Mouse (Mus musculus): ENCODE results near the gene Calm1. TPM values are rescaled to one million over a fixed set of nuclear protein-coding genes. Genes with fewer than 3 reads are reported as not detected.

Calm1 gene
- polyA plus RNA-seq, 1 experiment from 2014 or later: 1,129 TPM

DNA sequence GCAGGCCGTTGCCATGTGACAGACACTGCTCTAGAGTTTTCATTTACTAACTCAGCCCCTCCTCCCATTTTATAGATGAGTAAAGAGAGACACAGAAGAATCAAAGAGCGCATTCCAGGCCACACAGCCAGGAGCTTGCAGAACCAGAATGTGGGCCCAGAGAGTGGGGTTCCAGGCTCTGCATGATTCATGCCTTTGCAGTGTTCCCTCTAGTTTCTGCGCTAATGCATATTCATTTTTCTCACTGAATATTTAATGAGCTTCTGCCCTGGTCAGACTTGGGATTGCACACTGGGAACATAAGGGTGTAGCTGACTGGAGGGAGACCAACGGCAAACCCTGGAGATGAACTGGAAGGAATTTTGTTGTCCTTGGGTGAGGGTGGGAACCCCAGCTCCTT lies 55.2 kb downstream of the Calm1 start:
- Histone ChIP-seq H3K9me3 (no peaks in the 10 kb centered on the region), H3K9ac (replicated peaks) (no peak overlapping the region), H3K4me3 (replicated peaks) (no peak overlapping the region), H3K4me2 (no peak overlapping the region), H3K27me3 (no peaks in the 10 kb centered on the region; the same call in 1 of the 2 replicates), H3K4me1 (replicated peaks) (no peaks in the 10 kb centered on the region), H3K27ac (no peak overlapping the region), H3K36me3 (no peaks in the 10 kb centered on the region)
- 83% methylated on average over 4 of the region's 4 CpGs for WGBS
- ATAC-seq (ENCODE audit: insufficient number of reproducible peaks, insufficient read depth, low FRiP score, low TSS enrichment, low read depth): no peak

DNA sequence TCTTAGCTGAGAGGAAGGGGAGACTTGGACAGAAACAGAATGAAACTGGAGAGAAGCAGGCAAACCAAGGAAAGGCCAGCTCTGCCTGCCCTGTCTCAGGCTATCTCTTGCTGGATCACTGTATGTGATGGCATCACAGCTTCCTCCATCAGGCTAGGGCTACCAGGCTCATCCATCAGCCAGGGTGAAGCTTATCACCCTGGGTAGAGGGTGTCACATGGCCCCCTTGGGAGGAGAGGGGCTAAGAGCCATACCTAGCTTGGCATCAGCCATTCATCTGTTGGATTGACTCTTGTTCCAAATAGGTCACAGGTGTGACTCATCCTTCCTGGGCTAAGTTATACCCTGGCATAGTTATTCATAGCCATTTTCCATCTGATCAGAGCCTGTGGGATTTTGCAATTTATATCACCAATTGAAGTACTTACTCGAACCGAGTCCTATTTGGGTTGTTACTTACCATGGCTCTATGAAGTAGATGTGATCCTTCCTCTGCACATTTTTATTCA lies 56.3 kb downstream of the Calm1 start:
- WGBS: 92% methylated on average over 2 of the region's 2 CpGs
- Histone ChIP-seq H3K4me3 (replicated peaks) (no peak overlapping the region), H3K4me1 (replicated peaks) (no peaks in the 10 kb centered on the region), H3K9me3 (no peaks in the 10 kb centered on the region), H3K27me3 (no peaks in the 10 kb centered on the region; the same call in 1 of the 2 replicates), H3K27ac (no peak overlapping the region), H3K4me2 (no peak overlapping the region), H3K36me3 (no peaks in the 10 kb centered on the region), H3K9ac (replicated peaks) (no peak overlapping the region)
- ATAC-seq (ENCODE audit: insufficient number of reproducible peaks, insufficient read depth, low FRiP score, low TSS enrichment, low read depth): no peak

DNA sequence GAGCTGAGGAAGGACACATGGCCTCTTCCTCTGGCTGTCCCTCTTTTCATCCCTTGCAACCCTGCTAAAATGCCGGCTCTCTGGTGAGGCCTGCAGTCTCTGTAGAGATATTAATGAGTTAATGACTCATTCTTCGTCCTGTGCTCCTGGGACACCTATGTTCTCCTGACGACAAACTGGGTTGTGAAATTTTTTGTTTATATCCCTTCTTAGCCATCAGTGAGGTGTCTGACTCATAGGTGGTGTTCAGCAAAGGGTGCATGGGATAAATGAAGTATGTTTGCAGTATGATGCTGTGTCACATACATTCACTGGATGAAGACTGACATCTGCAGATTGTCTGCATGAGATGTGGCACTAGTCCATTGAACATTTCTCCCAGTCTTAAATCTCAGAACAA lies 58.5 kb downstream of the Calm1 start:
- 77% methylated on average over 3 of the region's 3 CpGs for WGBS
- H3K4me3 ChIP-seq (replicated peaks): no peak overlapping the region
- ATAC-seq (ENCODE audit: insufficient number of reproducible peaks, insufficient read depth, low FRiP score, low TSS enrichment, low read depth): no peak
- no peaks in the 10 kb centered on the region for H3K4me1 ChIP-seq (replicated peaks)
- no peak overlapping the region for H3K9ac ChIP-seq (replicated peaks)
- peaks cover 3% of the 10 kb centered on the region for H3K27me3 ChIP-seq
- H3K9me3 ChIP-seq: no peaks in the 10 kb centered on the region
- H3K27ac ChIP-seq: no peak overlapping the region
- no peaks in the 10 kb centered on the region for H3K36me3 ChIP-seq
- H3K4me2 ChIP-seq: no peak overlapping the region

Other genes with a start within 250 kb of the Calm1 start
- gene Kcnk13, start 234.9 kb upstream of the Calm1 start, polyA plus RNA-seq (2016; fragmentation: Nextera tagmentation; extraction: Ambion mirVana): 1.7 and 2.1 TPM in 2 replicates
- gene Psmc1, start 89.3 kb upstream of the Calm1 start, polyA plus RNA-seq (2016; fragmentation: Nextera tagmentation; extraction: Ambion mirVana): 312 and 322 TPM in 2 replicates
- 17.9 and 19.8 TPM in 2 replicates for gene Nrde2, start 39.8 kb upstream of the Calm1 start, polyA plus RNA-seq (2016; fragmentation: Nextera tagmentation; extraction: Ambion mirVana)